Mouse (Mus musculus): ENCODE data around the gene Plpp4.

Plpp4 gene

GRCm38 (mm10) chr7:129303356-129303755 is 46.5 kb downstream of the Plpp4 start:
- WGBS, result 79% methylated on average over 4 of the region's 4 CpGs

DNA sequence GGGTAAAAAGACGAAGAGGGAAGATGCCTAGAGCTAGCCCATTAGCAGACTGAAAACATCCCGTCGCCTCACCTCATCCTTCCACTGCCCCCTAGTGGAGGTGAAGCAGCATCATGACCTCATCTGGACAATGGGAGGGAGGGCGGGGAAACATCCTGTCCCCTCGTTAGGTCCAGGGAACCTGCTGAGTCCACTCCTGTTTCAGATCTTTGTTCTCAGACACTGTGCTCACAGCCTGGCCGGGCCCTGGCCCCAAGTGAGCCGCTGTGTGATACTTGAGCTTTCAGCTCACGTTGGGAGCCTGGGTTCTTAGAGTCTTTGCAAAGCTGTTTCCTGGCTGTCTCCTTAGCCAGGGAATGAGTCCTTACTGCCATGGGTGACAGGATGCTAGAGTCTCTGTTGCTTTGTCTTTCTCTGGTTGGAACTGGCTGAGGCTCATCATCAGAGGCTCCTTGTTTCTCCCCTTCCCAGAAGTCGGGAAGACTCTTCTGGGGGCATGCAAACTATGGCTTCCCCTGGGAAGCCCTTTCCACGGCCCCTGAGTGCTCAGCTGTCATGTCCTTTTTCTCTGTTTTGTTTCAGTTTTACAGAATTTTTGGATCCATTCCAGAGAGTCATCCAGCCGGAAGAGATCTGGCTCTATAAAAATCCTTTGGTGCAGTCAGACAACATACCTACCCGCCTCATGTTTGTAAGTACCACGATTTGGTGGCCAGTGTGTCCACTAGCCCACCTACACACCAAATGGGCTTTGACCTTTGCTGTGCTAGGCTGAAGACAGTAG is 50.4 kb downstream of the Plpp4 start:
- 22% methylated on average over 13 of the region's 13 CpGs for WGBS

DNA sequence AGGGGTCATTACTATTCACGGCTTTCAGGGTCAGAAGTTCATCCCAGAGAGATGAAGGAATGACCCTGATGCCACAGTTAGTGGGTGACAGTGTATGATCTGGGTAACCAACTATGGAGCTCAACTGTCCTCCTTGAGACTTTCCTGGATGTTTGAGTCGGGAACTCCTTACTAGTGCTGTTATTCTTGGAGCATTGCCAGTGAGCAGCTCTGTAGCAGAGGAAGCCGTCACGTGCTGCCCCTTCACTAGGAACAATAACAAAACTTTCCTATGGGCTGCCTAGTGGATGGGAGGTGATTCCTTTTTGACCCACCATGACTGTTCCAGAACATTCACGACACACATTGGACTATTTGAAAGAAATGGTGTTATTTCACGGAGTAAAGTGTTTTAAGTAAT is 51.8 kb downstream of the Plpp4 start:
- 46% methylated on average over 6 of the region's 6 CpGs for WGBS

GRCm38 (mm10) chr7:129312521-129312920 is 55.7 kb downstream of the Plpp4 start:
- 87% methylated on average over 6 of the region's 6 CpGs for WGBS

DNA sequence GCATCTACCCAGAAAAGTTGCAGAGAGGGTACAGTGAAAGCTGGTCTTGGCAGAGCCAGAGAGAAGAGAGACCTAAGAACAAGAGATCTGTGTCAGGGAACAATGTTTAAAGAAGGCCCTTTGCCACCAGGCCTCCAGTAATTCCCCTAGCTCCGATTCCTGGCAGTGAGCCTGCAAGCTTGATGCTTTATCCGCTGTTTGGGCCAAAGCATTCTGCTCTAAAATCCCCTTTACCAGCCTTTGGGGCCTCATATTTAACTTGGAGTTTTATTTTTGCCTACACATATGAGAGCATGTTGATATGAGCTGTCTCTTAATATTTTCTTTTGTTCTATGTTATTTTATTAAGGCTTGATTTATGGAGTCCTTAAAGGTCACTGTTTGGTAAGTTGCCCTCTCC is 57.1 kb downstream of the Plpp4 start:
- 77% methylated on average over 2 of the region's 2 CpGs for WGBS

DNA sequence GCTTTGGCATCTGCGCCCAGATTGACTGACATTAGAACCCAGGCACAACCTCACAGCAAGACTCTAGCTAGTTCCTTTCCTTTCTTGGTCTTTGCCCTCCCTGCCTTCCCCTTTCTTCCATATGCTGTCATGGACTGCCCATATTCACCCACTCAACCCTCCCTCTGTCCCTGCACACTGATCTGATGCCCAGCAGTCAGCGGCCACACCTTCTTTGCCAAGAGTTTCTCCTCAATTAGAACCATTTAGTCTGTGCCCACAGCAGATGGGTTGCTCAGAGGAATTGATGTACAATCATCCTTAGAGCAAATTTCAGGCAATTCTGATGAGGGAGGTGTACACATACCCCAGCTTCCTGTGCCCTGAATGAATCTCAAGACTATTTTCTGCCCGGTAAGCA is 83.3 kb downstream of the Plpp4 start:
- WGBS, result 94% methylated on average over 3 of the region's 3 CpGs

DNA sequence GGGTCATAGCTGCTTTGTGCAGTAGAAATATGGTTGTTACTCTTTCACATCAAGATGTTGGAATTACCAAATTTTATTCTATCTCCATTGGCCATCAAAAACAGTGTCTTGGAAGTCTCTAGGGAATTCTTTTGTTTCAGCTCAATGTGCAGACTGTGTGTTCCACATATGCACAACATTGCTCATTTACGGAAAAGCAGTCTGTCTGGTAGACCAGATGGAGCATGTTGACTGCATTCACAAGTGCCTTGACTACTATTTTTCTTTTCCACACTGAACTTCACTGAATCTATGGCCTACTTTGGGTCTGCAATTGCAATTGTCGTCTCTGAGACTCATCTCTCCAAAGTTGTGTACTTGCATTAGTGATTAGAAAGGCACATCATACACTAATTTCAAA is 98.7 kb downstream of the Plpp4 start:
- 72% methylated on average over 2 of the region's 2 CpGs for WGBS

GRCm38 (mm10) chr7:129375306-129375705 is 118.5 kb downstream of the Plpp4 start:
- 94% methylated on average over 1 of the region's 1 CpGs for WGBS

DNA sequence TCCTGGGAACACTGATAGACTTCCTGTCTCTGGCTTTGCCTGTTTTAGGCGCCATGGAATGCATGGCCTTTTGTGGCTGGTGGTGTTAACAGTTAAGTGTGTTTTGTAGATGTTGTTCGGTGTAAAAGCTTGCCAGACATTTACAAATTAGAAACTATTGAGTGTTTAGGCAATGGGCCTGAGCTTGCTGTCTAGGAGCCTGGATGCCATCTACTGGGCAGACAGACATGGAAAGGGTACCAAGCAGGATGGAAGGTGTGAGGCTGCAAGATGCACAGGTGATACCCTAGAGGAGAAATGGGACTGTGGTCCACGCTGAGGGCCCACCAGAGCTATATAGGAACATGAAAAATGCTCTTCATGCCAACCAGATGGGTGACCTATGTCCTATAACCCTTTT is 128.3 kb downstream of the Plpp4 start:
- WGBS, result 71% methylated on average over 3 of the region's 3 CpGs

DNA sequence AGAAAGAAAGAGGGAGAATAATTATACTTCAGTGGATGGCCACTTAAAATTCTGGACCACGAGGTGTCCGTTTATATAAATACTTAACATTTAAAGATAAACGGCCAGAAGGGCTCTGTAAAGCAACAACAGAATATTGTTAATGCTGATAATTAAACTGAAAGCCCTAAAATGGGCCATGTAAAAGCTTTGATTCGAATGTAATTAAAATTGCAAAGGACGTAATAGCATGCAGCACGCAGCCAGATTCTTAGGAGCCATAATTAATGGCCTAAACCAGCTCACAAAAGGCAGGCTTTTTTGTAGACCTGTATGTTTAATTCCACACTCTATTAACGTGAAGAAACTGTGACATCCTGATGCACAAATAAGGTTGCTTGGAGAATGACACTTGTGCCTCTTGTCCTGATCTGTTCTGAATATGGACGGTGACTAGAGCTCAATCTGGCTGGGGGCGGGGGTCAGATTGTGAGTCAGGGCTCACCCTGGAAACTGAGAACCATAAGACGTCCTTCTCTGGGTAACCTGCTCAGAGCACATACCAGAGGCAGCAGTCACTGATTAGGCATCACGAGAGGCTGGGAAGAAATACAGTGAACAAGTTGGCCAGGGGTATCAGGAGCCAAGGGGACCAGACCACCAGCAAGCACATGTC is 136.1 kb downstream of the Plpp4 start:
- 62% methylated on average over 11 of the region's 11 CpGs for WGBS

- WGBS, result 86% methylated on average over 5 of the region's 5 CpGs
Observed at GRCm38 (mm10) chr7:129396561-129396960, 139.7 kb downstream of the Plpp4 start.

GRCm38 (mm10) chr7:129399071-129399470 is 142.2 kb downstream of the Plpp4 start:
- 71% methylated on average over 7 of the region's 7 CpGs for WGBS

- 38% methylated on average over 13 of the region's 13 CpGs for WGBS
Observed at GRCm38 (mm10) chr7:129402695-129403364, 146.0 kb downstream of the Plpp4 start.

DNA sequence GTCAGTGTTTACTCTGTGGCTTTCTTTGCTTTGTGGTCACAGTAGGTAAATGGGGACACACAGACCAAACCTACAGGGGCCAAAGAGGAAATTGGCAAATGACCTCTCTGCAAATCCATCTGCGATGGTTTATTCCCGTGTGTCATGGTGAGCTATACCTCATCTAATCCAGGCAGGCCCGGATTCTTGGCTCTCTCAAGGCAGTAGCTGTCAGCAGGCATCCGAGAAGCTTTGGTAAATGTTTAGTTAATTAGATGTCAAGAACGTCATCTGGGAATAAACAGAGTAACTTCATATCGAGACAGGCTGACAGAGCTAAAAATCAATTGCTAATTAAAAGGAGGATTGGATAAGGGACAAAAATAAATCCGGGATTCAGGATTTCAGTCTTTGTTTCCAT is 149.2 kb downstream of the Plpp4 start:
- WGBS, result 69% methylated on average over 7 of the region's 7 CpGs

DNA sequence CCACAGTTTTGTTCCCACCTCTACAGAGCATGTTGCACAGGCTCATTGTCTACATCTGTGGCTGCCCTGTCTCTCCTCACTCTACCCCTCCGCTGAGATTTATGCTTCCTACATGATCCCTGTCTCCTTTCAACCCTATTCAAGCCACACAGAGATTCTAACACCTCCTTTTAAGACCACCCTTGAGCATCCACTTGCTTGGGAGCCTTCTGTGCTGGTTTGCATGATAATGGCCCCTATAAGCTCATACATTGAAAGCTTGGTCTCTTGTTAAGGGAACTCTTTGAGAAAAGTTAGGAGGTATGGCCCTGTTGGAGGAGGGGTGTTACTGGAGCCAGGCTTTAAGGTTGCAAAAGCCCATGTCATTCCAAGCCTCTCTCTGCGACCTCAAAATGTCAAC is 155.9 kb downstream of the Plpp4 start:
- 62% methylated on average over 2 of the region's 2 CpGs for WGBS

- WGBS, result 64% methylated on average over 4 of the region's 4 CpGs
Observed at GRCm38 (mm10) chr7:129415179-129415578, 158.3 kb downstream of the Plpp4 start.

DNA sequence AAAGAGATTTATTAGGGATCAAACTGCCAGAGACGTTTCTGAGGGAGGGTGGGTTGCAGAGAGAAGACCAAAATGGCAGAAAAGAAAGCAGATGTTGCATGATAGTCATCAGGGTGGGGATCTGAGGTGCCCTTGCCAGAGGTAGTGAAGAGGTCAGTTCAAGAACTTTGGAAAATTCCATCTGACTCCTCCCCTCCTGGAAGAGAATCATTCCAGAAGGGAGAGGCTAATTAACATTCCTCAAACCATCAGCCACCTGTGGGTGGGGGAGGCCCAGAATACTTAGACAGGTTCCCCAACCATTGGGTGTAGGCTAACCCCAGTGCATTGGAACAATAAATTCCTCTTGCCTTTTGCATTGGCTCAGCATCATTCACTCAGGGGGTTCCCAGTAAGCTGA is 164.3 kb downstream of the Plpp4 start:
- 52% methylated on average over 1 of the region's 1 CpGs for WGBS

DNA sequence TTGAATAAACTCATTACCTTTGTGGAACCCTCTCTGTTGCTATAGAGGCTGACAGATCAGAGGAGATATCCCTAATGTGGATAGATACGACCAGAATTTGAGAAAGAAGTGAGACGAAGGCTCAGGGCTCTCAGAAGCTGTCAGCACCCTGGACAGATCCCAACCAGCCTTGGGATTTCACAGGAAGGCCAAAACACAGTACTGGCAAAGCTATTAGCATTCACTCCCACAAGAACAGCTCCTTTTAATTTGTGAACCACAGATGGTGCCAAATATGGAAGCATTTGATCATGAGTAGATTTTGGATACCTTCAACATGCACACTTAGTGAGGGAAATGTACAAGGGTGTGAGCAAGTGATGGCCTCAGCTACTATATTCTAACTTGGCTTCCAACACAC is 168.7 kb downstream of the Plpp4 start:
- WGBS, result 45% methylated on average over 2 of the region's 2 CpGs

DNA sequence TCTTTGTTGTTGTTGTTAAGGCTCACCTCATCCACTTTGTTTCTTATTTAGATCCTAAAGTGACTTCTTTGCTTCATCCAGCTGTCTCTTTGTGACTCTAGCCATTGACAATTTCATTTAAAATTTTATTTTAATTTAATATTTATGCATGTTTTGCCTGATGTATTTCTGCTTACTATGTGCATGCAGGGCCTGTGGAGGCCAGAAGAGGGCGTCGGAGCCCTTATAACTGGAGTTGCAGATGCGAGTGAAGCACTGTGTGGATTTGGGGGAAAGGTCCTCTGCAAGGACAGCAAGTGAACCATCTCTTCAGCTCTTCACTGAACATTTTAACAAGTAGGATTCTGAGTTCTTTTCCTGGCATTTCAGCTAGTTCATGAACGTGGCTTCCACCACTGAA is 172.0 kb downstream of the Plpp4 start:
- 65% methylated on average over 4 of the region's 4 CpGs for WGBS

DNA sequence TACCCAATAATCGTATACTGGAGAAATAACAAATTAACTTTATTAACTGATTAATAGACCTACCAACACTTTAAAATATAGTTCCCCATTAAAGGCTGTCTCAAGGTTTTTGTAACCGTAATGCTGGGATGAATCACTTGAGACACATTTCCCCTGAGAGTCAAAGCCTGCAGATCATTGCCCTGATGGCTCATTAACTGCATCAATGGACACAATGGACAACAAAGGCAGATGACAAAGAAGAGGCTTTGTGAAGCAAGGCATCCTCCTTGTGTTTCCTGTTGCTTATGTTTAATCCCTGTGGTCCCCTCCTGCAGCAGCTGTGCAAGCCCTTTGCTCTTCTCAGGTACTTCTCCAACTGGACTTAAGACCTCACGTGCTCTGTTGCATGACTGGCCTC is 173.1 kb downstream of the Plpp4 start:
- WGBS, result 75% methylated on average over 3 of the region's 3 CpGs
